Mouse (Mus musculus) cortical plate, adult 2 months (tissue): Measurements from ENCODE around the gene Atm.

ENCODE experiments used
- CTCF ChIP-seq: fragments of 200-500 bp; IDR thresholded peaks from 2 replicates; pipeline ENCODE4 v1.5.1; 2011; ENCODE audit warnings: mild to moderate bottlenecking, control low read depth, low read length; ENCODE audit not compliant: insufficient read depth; ENCODE audit errors: extremely low read depth
- POLR2A ChIP-seq: fragments of 200-500 bp; IDR thresholded peaks from 2 replicates; pipeline ENCODE4 v1.6.1; 2011; ENCODE audit warnings: mild to moderate bottlenecking, low read length, control low read depth; ENCODE audit not compliant: insufficient read depth; ENCODE audit errors: extremely low read depth

- TF ChIP-seq CTCF: no peak
- no peak for TF ChIP-seq POLR2A
Measured at GRCm38 (mm10) chr9:53397685-53398387, 138.7 kb downstream of the Atm start.
